Mouse (Mus musculus) liver, embryonic 11.5 days (tissue): ENCODE measurements around the gene Sap25. TPM values are rescaled to one million over a fixed set of nuclear protein-coding genes. Genes with fewer than 3 reads are reported as not detected.

Source experiments
- ATAC-seq: fragments of 200-750 bp; cut with Nextera tagmentation; replicated peaks from 2 replicates; pipeline ENCODE4 v1.8.0; 2017; ENCODE audit warnings: moderate number of reproducible peaks, mild to moderate bottlenecking, moderate TSS enrichment, moderate library complexity; ENCODE audit not compliant: low FRiP score
- DNase-seq: peaks from one replicate; pipeline ENCODE4 v3.0.0-alpha.2; 2017; ENCODE audit warnings: low spot score
- H3K27ac ChIP-seq: fragments of 300-500 bp; sonication (generic); 2 replicates; pipeline ENCODE4 v1.5.1; 2014; ENCODE audit warnings: mild to moderate bottlenecking, low read depth, low read length, control low read depth
- H3K27me3 ChIP-seq: fragments of 300-500 bp; sonication (generic); replicated peaks from 2 replicates; pipeline ENCODE4 v1.6.1; 2014; ENCODE audit warnings: low read length, mixed read lengths; ENCODE audit not compliant: control insufficient read depth, insufficient read depth
- H3K36me3 ChIP-seq: fragments of 300-500 bp; sonication (generic); 2 replicates; pipeline ENCODE4 v1.6.1; 2014; ENCODE audit warnings: mild to moderate bottlenecking, low read length, moderate library complexity, mixed read lengths; ENCODE audit not compliant: control insufficient read depth, insufficient read depth
- H3K4me1 ChIP-seq: fragments of 300-500 bp; sonication (generic); replicated peaks from 2 replicates; pipeline ENCODE4 v1.6.1; 2014; ENCODE audit warnings: low read length, mixed read lengths; ENCODE audit not compliant: control insufficient read depth, insufficient read depth
- H3K4me2 ChIP-seq: fragments of 300-500 bp; sonication (generic); 2 replicates; pipeline ENCODE4 v1.6.1; 2014; ENCODE audit warnings: mild to moderate bottlenecking, control low read depth, moderate library complexity
- H3K4me3 ChIP-seq: fragments of 300-500 bp; sonication (generic); 2 replicates; pipeline ENCODE4 v1.5.1; 2014; ENCODE audit warnings: low read depth, low read length, control low read depth
- H3K9ac ChIP-seq: fragments of 300-500 bp; sonication (generic); 2 replicates; pipeline ENCODE4 v1.6.1; 2014; ENCODE audit warnings: low read depth, low read length, control low read depth
- H3K9me3 ChIP-seq: fragments of 300-500 bp; sonication (generic); 2 replicates; pipeline ENCODE4 v1.6.1; 2016; ENCODE audit warnings: low read length, inconsistent platforms, mixed read lengths; ENCODE audit not compliant: control insufficient read depth
- WGBS: fragments of 180-500 bp; shearing (Covaris S2); extraction: QIAGEN DNeasy Blood & Tissue Kit; methylation state at CpG from one replicate; pipeline ENCODE4 v1.1.7; 2014; 5-methylcytosine and 5-hydroxymethylcytosine counted together
- polyA plus RNA-seq: library from polyadenylated mRNA; unstranded; fragments of >200 nt; fragmentation: Nextera tagmentation; extraction: Ambion mirVana; gene quantifications from 2 replicates; pipeline ENCODE4 v1.2.1, GENCODE M21; 2014

Gene Sap25
- polyA plus RNA-seq, 1 experiment from 2014 or later = 11.9 TPM

- no peaks in the 10 kb centered on the region for H3K27me3 ChIP-seq
- no peak overlapping the region for H3K27ac ChIP-seq
- WGBS = 84% methylated on average over 3 of the region's 3 CpGs
- H3K9ac ChIP-seq = no peak overlapping the region
- DNase-seq = no peak
- peaks cover 18% of the 10 kb centered on the region for H3K36me3 ChIP-seq
- H3K4me3 ChIP-seq = no peak overlapping the region
- no peak for ATAC-seq
- H3K4me2 ChIP-seq = no peak overlapping the region
- no peaks in the 10 kb centered on the region for H3K9me3 ChIP-seq
- H3K4me1 ChIP-seq = peaks cover 27% of the 10 kb centered on the region
Observed at GRCm38 (mm10) chr5:137678736-137679135, 37.6 kb downstream of the Sap25 start.

- DNase-seq (no peak), ATAC-seq (no peak)
- Histone ChIP-seq H3K36me3 (peaks cover 18% of the 10 kb centered on the region), H3K27ac (no peak overlapping the region), H3K4me2 (no peak overlapping the region), H3K27me3 (no peaks in the 10 kb centered on the region), H3K9me3 (no peaks in the 10 kb centered on the region), H3K9ac (no peak overlapping the region), H3K4me1 (peaks cover 21% of the 10 kb centered on the region), H3K4me3 (no peak overlapping the region)
- 88% methylated on average over 4 of the region's 4 CpGs for WGBS
Observed at GRCm38 (mm10) chr5:137679726-137680125, 38.6 kb downstream of the Sap25 start.

DNA sequence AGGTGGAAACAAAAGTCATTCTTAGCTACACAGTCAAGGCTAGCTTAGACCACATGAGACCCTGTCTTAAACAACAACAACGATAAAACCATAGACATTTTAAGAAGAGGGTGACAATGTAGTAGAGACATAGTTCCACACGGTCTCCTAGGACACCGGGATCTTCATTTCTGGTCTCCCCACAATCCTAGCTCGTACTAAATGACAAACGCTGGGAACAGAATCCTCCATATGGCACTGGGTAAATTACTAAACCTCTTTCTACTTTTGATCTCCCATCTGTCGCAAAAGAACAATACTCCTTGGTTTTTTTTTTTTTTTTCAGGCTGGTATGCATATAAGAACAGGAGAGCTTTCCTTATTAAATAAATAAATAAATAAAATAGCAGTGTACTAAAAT lies 41.4 kb downstream of the Sap25 start:
- Histone ChIP-seq H3K36me3 (peaks cover 12% of the 10 kb centered on the region), H3K4me1 (peaks cover 39% of the 10 kb centered on the region), H3K4me3 (peak overlapping the region; percentile 73), H3K27me3 (no peaks in the 10 kb centered on the region), H3K9me3 (no peaks in the 10 kb centered on the region), H3K9ac (no peak overlapping the region; the same call in 1 of the 2 replicates), H3K27ac (no peak overlapping the region), H3K4me2 (peak overlapping the region; percentile 96)
- 91% methylated on average over 6 of the region's 6 CpGs for WGBS
- DNase-seq (no peak), ATAC-seq (no peak)

DNA sequence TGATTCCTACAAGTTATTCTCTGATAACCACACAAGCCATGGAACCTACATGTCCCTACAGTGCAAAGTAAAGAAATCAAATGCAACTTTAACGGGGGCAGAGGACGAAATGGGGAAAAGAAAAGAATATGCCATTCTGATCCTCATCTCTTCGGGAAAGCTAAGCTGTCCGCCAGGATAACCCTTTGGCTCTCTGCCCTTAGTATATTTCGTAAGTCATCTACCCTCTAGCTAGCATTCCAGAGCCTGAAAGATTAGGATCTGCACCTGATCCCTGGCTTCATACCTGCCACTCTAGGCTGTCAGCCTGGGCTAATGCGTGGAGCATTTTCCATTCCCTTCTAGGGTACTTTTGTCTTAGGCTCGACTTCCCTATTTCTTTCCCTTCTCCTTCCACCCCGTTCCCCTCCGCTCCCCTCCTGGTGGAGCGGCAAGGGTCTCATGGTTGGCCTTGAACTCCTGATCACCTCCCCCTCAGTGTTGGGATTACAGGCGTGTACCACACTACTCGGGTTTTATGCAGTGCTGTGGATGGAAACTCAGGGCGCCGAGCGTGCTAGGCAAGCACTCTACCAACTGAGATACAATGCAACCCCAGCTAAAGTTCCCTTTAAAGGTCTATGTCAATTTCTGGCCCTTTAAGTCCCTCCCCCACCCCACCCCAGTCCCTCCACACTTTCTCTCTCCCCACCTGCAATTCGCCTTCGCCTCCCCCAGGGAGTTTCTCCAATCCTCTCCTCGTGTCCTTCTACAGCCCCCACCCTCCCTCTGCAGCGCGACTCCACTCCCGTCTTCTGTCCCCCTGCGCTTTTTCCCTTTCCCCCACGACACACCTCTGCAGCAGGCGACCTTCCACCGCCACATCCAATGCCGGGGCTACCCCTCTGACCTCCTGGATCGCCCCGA lies 42.5 kb downstream of the Sap25 start:
- WGBS = 10% methylated on average over 28 of the region's 28 CpGs
- peaks cover 39% of the 10 kb centered on the region for H3K4me1 ChIP-seq
- DNase-seq = peak; percentile 51
- no peaks in the 10 kb centered on the region for H3K27me3 ChIP-seq
- peak overlapping the region; percentile 96 for H3K4me2 ChIP-seq
- peaks cover 11% of the 10 kb centered on the region for H3K36me3 ChIP-seq
- peak overlapping the region; percentile 78 for H3K9ac ChIP-seq
- H3K9me3 ChIP-seq = no peaks in the 10 kb centered on the region
- peak overlapping the region; percentile 73 for H3K4me3 ChIP-seq
- no peak for ATAC-seq
- peak overlapping the region; percentile 70 for H3K27ac ChIP-seq

DNA sequence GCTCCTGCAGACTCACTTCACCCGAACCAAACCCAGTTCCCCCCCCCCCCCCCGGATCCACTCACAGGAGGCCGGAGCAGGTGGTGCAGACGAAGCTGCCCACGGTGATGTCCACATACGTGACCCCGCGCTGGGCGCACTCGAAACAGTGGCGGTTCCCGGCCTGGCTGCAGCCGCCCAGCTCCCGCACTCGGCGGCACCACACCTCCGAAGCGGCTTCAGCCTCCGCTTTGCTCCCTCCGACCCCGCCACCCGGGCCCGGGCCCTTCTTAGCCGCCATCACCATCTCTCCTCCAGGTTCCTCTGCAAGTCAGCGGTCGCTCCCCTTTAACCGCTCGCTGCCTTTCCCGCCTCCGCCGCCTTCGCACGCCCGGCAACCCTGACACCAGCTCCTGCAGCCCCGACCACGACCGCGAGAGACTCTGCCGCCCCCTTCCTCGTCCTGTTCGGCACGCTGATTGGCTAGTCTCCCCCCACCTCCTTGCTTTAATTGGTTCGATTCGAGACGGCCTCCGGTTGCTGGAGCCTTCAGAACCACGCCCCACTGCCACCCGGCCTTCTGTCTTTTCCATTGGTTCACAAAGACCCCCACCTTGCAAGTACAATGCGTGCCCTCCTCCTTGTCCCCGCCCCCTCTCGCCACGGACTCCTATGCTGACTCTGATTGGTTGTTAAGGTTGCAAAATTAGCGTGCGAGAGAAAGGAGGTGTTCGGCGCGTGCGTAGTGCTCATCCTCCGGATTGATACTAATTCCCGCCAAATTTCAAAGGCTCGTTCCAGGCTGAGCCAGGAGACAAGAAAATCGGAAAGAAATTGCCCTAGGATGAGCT lies 43.4 kb downstream of the Sap25 start, which contains the start of gene Agfg2:
Gene Agfg2, minus strand, starts transcription at position 433 of the 830 bp plus-strand sequence.
- peak within 1 kb of the TSS; percentile 96 for H3K4me2 ChIP-seq
- peaks cover 39% of the 10 kb centered on the region for H3K4me1 ChIP-seq
- DNase-seq (peak; percentile 97), ATAC-seq (peak; percentile 88)
- H3K9me3 ChIP-seq = no peaks in the 10 kb centered on the region
- H3K27me3 ChIP-seq = no peaks in the 10 kb centered on the region
- H3K9ac ChIP-seq = peak within 1 kb of the TSS; percentile 78
- under 1% methylated on average over 61 of the region's 62 CpGs for WGBS
- peak within 1 kb of the TSS; percentile 73 for H3K4me3 ChIP-seq
- H3K27ac ChIP-seq = peak within 1 kb of the TSS; percentile 87
- H3K36me3 ChIP-seq = peaks cover 7% of the 10 kb centered on the region

GRCm38 (mm10) chr5:137685653-137686052 lies 44.5 kb downstream of the Sap25 start:
- peaks cover 3% of the 10 kb centered on the region; the same call in 1 of the 2 replicates for H3K36me3 ChIP-seq
- ATAC-seq (no peak), DNase-seq (no peak)
- peaks cover 39% of the 10 kb centered on the region for H3K4me1 ChIP-seq
- H3K9me3 ChIP-seq = no peaks in the 10 kb centered on the region
- H3K4me3 ChIP-seq = no peak overlapping the region; the same call in 1 of the 2 replicates
- no peaks in the 10 kb centered on the region for H3K27me3 ChIP-seq
- H3K27ac ChIP-seq = peak overlapping the region; percentile 87
- peak overlapping the region; percentile 42 for H3K9ac ChIP-seq
- 58% methylated on average over 3 of the region's 3 CpGs for WGBS
- peak overlapping the region; percentile 59 for H3K4me2 ChIP-seq

DNA sequence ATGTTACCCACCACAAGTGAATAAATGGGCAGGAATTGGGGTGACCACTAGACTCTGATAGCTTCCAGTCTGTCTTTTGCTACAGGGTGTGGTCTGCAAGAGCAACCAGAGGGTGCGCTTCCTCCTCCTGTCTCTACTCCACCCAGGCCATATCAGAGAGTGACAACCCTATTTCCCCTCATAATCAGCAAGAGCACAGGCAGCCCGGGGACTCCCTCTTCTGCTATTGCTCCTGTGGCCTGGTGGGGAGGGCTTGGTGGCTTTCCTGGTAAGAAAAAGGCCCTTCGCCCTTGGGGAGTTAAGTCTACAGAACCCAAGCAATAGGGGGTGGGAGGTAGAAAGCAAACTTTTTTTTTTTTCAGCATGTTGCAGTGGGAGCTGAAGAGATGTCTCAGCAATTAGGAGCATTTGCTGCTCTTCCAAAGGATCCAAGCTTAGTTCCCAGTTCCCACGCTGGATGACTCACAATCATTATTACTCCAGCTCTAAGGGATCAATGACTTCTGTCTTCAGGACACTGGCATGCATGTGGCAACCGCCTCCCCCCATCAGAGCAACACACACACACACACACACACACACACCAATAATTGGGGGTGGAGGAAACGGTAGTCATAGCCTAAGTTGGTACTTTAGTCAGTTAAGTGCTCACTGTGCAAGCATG lies 45.1 kb downstream of the Sap25 start:
- Histone ChIP-seq H3K27me3 (no peaks in the 10 kb centered on the region), H3K9ac (peak overlapping the region; percentile 42), H3K4me1 (peaks cover 35% of the 10 kb centered on the region), H3K9me3 (no peaks in the 10 kb centered on the region), H3K4me3 (no peak overlapping the region; the same call in 1 of the 2 replicates), H3K36me3 (peaks cover 3% of the 10 kb centered on the region; the same call in 1 of the 2 replicates), H3K4me2 (peak overlapping the region; percentile 59), H3K27ac (peak overlapping the region; percentile 87)
- WGBS = 39% methylated on average over 6 of the region's 6 CpGs
- DNase-seq = peak; percentile 62
- ATAC-seq = peak; percentile 89

GRCm38 (mm10) chr5:137689974-137690373 lies 48.8 kb downstream of the Sap25 start:
- no peak overlapping the region for H3K9ac ChIP-seq
- ATAC-seq (no peak), DNase-seq (no peak)
- H3K27ac ChIP-seq = no peak overlapping the region
- H3K9me3 ChIP-seq = no peaks in the 10 kb centered on the region
- H3K27me3 ChIP-seq = no peaks in the 10 kb centered on the region
- WGBS = 83% methylated on average over 3 of the region's 3 CpGs
- no peak overlapping the region for H3K4me2 ChIP-seq
- no peak overlapping the region for H3K4me3 ChIP-seq
- no peaks in the 10 kb centered on the region for H3K36me3 ChIP-seq
- peaks cover 17% of the 10 kb centered on the region for H3K4me1 ChIP-seq
